8 mouse cellular contexts compared by ENCODE assay signal in the genomic region with DNA sequence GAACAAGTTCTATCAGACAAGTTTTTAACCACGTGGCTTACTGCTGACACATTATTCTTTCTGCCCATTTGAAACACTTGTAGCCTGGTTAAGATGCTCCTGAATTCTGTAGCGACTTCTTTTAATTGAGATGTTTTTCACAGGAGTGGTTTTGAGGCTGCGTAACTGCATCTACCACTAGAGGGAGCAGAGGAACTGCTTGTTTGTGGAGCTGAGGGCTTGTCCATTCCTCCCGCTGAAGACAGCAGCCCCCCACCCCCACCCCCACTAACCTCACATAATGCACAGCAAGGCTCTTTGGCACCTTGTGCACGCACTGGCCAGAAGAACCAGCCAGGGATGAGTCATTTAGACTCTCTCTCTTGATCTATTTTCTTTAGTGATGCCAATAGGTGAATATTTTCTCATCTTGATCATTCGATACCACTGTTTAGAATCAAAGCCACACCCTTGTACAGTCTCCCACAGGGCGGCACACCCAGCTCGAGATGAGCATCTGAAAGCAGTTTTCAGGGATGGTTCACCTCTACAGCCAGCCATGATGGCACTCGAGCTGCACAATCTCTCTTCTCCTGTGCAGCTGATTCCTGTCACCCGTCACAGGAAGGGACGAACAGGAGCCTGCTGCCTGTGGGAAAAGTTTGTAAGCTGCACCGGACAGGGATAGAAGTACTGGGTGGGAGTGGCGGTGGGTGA.
A peak's percentile ranks its signal among the peaks of the same experiment; 100 is the strongest.
DNase-seq lines count a peak whose midpoint lies in the region; ATAC-seq lines count a peak whose summit lies in the region.

No protein-coding gene starts in this region.

- peaks cover 87% of the 10 kb centered on the region for H3K36me3 ChIP-seq in heart, embryonic 10.5 days

- no peak for ATAC-seq in megakaryocyte-erythroid progenitor cell, adult 5-6 weeks (replicated peaks; ENCODE audit: low FRiP score, low TSS enrichment, poor library complexity, severe bottlenecking)

- 0 out of 2 replicates have a peak, but pooled peaks cover 2% of the 10 kb centered on the region for H3K4me1 ChIP-seq in heart, embryonic 10.5 days

- H3K4me3 ChIP-seq in heart, embryonic 10.5 days = no peak overlapping the region

- H3K9me3 ChIP-seq in heart, embryonic 10.5 days = no peaks in the 10 kb centered on the region

- H3K27ac ChIP-seq in heart, embryonic 10.5 days = no peak overlapping the region

- no peaks in the 10 kb centered on the region for H3K27me3 ChIP-seq in heart, embryonic 10.5 days (ENCODE audit: insufficient read depth, poor library complexity, severe bottlenecking)

- WGBS in heart, embryonic 10.5 days = 68% methylated on average over 13 of the region's 13 CpGs

- intact Hi-C loops in heart, postnatal 14 days (cut with DNase I) = loop anchor here (1.0 kb wide), 1 partner anchor 182 kb away; no protein-coding TSS in a partner anchor
- intact Hi-C loops in left cerebral cortex, postnatal 4 days (cut with DNase I) = loop anchor here (5.0 kb wide), 1 partner anchor 173 kb away; a partner anchor contains a TSS

- DNase-seq in heart, postnatal 14 days = peak; percentile 18 to 48
- no peak for DNase-seq in heart, embryonic 10.5 days (ENCODE audit: low spot score)
- DNase-seq in right cerebral cortex, adult 18-20 months = peak; percentile 34
- no peak for DNase-seq in right cerebral cortex, postnatal 36 days (ENCODE audit: low spot score in 2 of 2)
- peak; percentile 63 for DNase-seq in cerebellum, adult 8-10 months
- peak; percentile 25 for DNase-seq in left cerebral cortex, postnatal 4 days
- no peak for DNase-seq in ovary, postnatal 36 days (ENCODE audit: low spot score)

Comparison
In these comparisons a context has a peak if more than half of its experiments do, and no peak if none do; other contexts are left out.
1. DNase-seq: peak in heart, postnatal 14 days (2 of 2), right cerebral cortex, adult 18-20 months (single experiment), cerebellum, adult 8-10 months (single experiment) and left cerebral cortex, postnatal 4 days (single experiment); none in heart, embryonic 10.5 days (single experiment), right cerebral cortex, postnatal 36 days (0 of 2) and ovary, postnatal 36 days (single experiment).